Mouse (Mus musculus): ENCODE measurements at regions not wholly inside any gene's neighbourhood (a gene's known extent, or its start where the extent isn't known, plus 50 kb on each side); places are given as distances from the start of the nearest gene placed in this dataset.
A peak's percentile ranks its signal among the peaks of the same experiment; 100 is the strongest.

DNA sequence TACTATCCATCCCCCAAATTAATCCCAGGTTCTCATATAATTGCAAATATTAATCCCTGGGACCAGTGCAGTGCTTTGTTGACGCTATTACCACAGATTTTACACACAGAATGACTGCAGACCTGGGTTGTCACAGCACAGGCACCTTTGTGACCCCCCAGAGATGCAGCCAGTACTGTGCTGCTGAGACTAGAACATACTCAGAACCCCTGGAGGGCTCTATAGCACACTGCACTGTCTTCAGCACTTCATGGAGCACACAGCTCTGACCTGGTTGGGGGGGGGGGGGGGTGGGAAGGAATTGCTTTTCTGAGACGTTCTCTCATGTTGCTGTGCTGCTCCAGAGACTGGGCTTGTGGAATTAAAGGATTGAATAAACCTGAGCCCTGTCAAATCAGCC, 154.9 kb upstream of the Gm34302 start:
- DNase-seq (ENCODE audit: extremely low spot score in 1 of 2, low spot score in 1 of 2), result no peak

GRCm38 (mm10) chr3:63637913-63638312, 154.2 kb upstream of the Gm34302 start:
- DNase-seq (ENCODE audit: extremely low spot score in 1 of 2, low spot score in 1 of 2), result peak; percentile 3 to 31

GRCm38 (mm10) chr3:63627724-63628123, 144.0 kb upstream of the Gm34302 start:
- DNase-seq (ENCODE audit: extremely low spot score in 1 of 2, low spot score in 1 of 2), result no peak

GRCm38 (mm10) chr3:63616127-63616526, 132.4 kb upstream of the Gm34302 start:
- DNase-seq (ENCODE audit: extremely low spot score in 1 of 2, low spot score in 1 of 2), result no peak

DNA sequence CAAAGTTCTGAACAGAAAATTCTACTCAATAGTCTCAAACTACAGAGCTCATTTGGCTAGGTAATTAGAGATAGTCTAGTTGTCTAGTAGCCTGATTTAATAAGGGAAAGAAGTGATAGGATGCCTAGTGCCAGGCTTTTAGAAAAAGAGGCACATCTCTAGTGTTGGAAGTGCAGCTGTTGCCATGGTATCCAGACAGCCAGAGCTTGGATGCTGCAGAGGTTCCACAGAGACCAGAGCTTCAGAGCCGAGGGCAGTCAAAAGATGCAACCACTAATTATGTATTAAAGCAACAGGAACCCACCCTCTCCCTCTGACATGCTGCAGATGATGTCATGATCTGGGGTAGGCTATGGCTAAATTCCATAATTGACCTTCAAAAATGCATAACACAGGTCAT, 130.0 kb upstream of the Gm34302 start:
- peak in 1 of 2 experiments; percentile 18 for DNase-seq (ENCODE audit: extremely low spot score in 1 of 2, low spot score in 1 of 2)

DNA sequence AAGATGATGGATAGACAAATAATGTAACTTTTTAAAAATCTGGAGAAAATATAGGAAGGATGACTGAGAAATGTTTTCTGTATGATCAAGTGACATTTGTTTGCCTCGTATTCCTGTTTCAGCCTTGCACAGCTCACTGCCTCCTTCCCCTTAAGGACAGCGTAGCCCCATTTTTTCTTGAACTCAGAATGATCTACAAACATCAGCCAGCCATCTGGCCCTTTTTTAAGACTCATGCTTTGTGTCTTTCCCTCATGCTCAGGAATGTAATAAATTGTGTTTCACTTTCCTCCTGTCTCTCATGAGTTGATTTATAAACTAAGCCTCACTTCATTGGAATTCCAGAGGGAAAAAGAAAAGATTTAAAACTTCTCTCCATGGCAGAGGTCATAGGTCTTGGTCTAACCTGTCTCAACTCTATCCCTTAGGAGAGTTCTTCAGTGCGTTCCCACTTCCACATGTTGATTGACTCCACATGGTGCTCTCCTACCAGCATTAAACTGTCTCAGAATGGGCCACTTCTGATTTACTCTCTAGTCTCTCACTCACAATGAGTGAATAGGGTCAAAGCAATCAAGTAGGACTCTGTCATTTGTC, 129.2 kb upstream of the Gm34302 start:
- no peak for DNase-seq (ENCODE audit: extremely low spot score in 1 of 2, low spot score in 1 of 2)

DNA sequence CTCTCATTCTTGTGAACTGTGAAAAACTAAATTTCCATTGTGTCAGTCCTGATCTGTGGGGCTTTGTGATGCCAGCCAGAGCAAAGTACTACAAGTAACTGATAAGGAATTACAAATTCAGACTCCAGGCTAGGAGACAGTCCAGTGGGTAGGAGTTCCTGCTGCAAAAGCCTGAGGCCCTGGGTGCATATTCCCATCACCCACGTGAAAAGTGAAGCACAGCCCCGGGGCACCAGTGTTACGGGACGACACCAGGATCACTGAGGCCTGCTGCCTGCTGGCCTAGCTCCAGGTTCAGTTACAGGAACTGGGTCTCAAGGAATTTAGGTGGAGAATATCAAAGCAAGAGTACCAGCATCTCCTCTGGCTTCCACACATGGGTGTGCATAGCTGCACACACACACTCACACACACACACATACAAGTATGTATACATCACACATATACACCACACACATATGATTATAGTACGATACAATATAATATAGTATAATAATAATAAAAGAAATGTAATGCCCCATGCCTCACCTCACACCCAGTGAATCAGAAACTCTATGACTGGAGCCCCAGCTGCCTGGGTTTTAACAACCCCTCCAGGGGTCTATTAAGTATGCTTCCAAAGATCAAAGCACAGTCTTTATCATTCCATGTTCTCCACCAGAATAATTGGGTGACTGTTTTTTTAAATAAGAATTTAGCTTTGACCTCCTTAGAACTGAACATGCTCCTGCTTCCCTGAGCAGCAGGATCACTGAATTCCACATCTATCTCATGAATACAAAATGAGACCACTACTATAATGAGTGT, 126.6 kb upstream of the Gm34302 start:
- DNase-seq (ENCODE audit: extremely low spot score in 1 of 2, low spot score in 1 of 2), result no peak

GRCm38 (mm10) chr3:63609454-63610112, 125.9 kb upstream of the Gm34302 start:
- DNase-seq (ENCODE audit: extremely low spot score in 1 of 2, low spot score in 1 of 2), result no peak

DNA sequence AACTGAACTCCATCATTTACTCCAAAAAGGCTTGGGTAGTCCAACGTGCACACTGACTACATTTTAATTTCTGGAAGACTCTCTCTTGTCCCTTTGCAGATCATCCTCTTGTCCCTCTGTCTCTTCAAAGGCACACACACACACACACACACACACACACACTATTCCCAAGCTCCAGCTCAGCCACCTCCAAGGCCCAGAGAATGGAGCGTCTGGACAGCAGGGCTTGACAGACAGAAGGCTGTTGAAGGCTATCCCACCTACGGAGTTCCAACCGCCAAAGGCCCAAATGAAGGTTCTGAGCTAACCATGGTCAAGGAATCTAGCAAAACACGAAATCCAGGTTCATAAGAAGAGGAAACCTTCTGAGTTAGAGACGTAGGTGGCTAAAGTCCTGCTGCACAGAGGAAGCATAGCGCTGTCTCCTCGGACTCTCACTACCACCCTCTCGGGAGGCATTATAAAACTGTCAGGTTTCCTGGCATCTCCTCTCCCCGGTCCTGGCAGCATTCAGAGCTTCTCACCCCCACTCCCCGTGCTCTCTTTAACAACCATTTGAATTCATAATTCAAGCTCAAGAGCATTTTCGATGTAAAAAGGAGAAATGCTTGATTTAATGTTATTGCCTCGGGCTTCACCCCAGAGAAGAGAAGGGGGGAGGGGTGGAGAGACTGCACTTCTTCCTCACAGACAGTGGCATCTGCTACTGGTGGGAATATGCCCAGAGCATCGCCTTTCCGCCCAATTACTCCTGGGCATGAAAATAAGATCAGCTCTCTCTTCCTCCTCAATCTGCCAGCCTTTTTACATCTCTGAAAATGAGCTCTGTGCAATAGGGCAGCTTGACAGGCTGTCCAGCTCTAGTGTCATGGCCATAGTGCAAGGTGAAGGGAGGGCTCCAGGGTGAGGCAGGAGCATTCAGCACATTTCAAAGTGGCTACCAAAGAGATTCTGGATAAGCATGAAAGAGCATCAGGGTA, 99.3 kb upstream of the Gm34302 start:
- DNase-seq (ENCODE audit: extremely low spot score in 1 of 2, low spot score in 1 of 2), result peak in 1 of 2 experiments; percentile 2

DNA sequence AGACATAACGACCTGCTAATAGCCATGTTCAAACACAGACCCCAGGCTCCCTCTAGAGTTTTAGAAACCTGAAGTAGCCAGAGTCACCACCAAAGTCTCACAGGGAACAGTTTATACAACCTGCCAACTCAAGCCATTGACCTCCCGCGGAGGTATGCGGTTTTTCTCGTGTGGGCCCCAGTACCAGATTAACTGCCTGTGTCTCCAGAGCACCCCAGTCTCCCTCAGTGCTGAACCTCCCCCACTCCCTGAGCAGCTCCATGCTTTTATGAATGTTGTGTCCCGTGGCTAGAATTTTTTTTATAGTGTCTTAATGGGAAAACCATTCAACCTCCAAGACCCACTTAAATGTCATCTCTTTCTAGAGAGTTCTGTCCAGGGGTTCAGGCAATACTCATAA, 98.5 kb upstream of the Gm34302 start:
- no peak for DNase-seq (ENCODE audit: extremely low spot score in 1 of 2, low spot score in 1 of 2)

DNA sequence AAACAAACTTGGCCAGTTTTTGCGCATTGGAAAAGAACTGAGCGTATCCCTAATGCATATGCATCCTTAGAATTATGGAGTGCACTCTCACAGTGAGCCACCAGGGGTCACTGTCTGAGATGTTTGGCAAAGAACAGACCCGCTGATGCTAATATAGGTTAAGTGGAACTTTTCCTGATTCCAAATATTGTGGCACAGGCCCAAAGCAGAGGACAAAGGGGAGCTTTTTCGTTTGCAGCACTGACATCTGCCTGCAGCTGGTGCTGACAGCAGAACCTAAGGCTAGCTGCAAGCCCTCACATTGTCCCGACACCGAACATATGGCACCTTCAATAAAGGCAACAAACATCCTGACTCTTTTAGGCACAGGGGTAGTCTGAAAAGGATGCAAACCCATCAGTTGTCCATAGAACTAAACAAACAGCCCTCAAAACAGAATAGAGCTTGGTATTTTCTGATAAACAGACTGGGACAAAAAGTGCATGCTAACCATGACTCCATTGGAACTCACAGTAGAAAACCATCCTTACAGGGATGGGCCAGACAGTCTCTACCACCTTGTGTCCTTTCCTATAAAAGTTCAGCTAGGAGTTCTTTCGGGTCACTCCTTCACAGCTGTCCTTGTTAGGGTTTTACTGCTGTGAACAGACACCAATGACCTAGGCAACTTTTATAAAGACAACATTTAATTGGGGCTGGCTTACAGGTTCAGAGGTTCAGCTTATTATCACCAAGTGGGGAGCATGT, 87.1 kb upstream of the Gm34302 start:
- DNase-seq (ENCODE audit: extremely low spot score in 1 of 2, low spot score in 1 of 2), result peak; percentile 60 to 93

- DNase-seq (ENCODE audit: extremely low spot score in 1 of 2, low spot score in 1 of 2), result no peak
These were observed 86.4 kb upstream of the Gm34302 start for GRCm38 (mm10) chr3:63570082-63570481.

DNA sequence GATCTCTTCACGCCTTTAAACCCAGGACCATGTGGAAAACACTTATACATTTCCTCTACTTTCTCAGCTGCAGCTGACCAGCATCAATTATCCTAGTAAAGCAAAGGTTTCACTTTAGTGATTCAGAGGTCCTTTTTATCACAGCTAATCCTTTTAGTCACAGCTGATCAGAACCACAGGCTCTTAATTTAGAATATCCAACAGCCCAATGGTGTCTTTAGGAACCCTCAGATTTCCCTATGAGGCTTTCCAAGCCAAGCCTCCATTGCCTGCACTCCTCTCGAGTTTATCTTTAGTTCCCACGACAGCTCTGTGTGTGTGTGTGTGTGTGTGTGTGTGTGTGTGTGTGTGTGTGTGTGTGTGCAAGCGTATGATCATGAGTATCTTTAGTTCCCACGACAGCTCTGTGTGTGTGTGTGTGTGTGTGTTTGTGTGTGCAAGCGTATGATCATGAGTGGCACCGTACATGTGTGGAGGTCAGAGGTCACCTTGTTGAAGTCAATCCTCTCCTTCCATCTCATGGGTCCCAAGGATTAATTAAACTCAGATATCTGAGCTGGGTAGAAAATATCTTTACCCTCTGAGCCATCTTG, 85.4 kb upstream of the Gm34302 start:
- DNase-seq (ENCODE audit: extremely low spot score in 1 of 2, low spot score in 1 of 2), result no peak

DNA sequence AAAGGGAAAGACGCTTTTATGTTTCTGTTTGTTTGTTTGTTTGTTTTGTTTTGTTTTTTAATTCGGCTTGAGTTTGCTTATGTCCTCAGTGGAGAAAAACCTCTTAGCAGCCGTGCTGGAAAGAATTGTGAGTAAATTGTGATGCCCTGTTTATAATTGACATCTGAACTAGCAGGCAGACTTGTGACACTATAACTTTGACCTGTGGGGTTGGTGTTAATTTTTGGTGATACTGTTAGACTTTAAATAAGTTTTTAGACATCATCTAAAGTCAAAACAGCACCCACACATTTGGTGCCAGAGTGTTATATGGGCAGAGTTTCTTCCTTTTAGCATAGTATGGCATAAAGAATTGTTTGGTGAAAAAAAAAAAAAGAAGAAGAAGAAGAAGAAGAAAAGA, 84.0 kb upstream of the Gm34302 start:
- DNase-seq (ENCODE audit: extremely low spot score in 1 of 2, low spot score in 1 of 2), result no peak

- DNase-seq (ENCODE audit: extremely low spot score in 1 of 2, low spot score in 1 of 2), result no peak
These were observed 79.4 kb upstream of the Gm34302 start for GRCm38 (mm10) chr3:63563057-63563456.

DNA sequence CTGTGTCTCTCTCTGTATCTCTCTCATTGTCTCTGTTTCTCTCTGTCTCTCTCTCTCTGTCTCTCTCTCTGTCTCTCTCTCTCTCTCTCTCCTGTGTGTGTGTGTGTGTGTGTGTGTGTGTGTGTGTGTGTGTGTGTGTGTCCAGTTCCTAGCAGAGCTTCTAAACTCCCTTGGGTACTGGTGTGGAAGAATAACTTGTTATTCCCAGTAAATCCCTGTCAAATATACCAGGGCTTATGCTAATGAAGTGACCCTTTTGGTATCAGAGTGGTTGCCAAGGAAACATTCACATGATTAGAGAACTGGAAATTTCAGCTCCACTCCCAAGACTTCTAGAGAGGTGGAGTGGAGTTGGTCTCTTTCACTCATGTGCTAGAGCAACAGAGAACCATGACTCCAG, 78.9 kb upstream of the Gm34302 start:
- DNase-seq (ENCODE audit: extremely low spot score in 1 of 2, low spot score in 1 of 2), result no peak

- no peak for DNase-seq (ENCODE audit: extremely low spot score in 1 of 2, low spot score in 1 of 2)
These were observed 77.1 kb upstream of the Gm34302 start for GRCm38 (mm10) chr3:63560745-63561151.

DNA sequence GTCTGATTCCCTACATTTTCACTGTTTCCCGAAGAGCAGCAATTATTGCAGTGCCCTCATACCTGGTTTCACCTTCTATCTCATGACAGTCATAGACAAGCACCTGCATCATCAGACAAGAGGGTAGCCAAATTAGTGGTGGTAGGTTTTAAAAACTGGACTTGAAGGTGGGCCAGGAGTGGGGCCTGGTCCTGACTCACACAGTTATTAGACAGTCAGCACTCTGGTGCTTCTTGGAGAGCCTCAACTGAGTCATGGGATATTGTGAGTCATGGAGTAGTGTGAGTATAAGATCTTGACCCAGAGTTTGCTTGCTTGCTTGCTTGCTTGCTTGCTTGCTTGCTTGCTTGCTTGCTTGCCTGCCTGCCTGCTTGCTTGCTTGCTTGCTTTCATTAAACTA, 73.1 kb upstream of the Gm34302 start:
- no peak for DNase-seq (ENCODE audit: extremely low spot score in 1 of 2, low spot score in 1 of 2)

- peak in 1 of 2 experiments; percentile 80 for DNase-seq (ENCODE audit: extremely low spot score in 1 of 2, low spot score in 1 of 2)
These were observed 71.2 kb upstream of the Gm34302 start for GRCm38 (mm10) chr3:63554872-63555271.

- DNase-seq (ENCODE audit: extremely low spot score in 1 of 2, low spot score in 1 of 2), result no peak
These were observed 69.7 kb upstream of the Gm34302 start for GRCm38 (mm10) chr3:63553426-63553825.

Measured in frontal cortex, adult 2 months (tissue).